Mouse (Mus musculus) forebrain, embryonic 13.5 days (tissue): ENCODE data around the gene Ppara. TPM values are rescaled to one million over a fixed set of nuclear protein-coding genes. Genes with fewer than 3 reads are reported as not detected.

ENCODE experiments used
- ATAC-seq: fragments of 200-750 bp; cut with Nextera tagmentation; 2 replicates; pipeline ENCODE4 v1.8.0; 2017
- H3K27ac ChIP-seq: fragments of 300-500 bp; sonication (generic); 2 replicates; pipeline ENCODE4 v1.5.1; 2015; ENCODE audit warnings: inconsistent platforms, mild to moderate bottlenecking, moderate library complexity
- H3K27me3 ChIP-seq: fragments of 300-500 bp; sonication (generic); 2 replicates; pipeline ENCODE4 v1.6.1; 2015; ENCODE audit warnings: mild to moderate bottlenecking, inconsistent platforms
- H3K36me3 ChIP-seq: fragments of 300-500 bp; sonication (generic); 2 replicates; pipeline ENCODE4 v1.6.1; 2015; ENCODE audit warnings: mild to moderate bottlenecking, inconsistent platforms; ENCODE audit not compliant: poor library complexity, severe bottlenecking
- H3K4me1 ChIP-seq: fragments of 300-500 bp; sonication (generic); 2 replicates; pipeline ENCODE4 v1.6.1; 2015; ENCODE audit warnings: inconsistent platforms
- H3K4me2 ChIP-seq: fragments of 300-500 bp; sonication (generic); 2 replicates; pipeline ENCODE4 v1.6.1; 2015; ENCODE audit warnings: inconsistent platforms, mild to moderate bottlenecking, moderate library complexity
- H3K4me3 ChIP-seq: fragments of 300-500 bp; sonication (generic); 2 replicates; pipeline ENCODE4 v1.5.1; 2015; ENCODE audit warnings: mild to moderate bottlenecking, inconsistent platforms
- H3K9ac ChIP-seq: fragments of 300-500 bp; sonication (generic); 2 replicates; pipeline ENCODE4 v1.6.1; 2015; ENCODE audit warnings: mild to moderate bottlenecking, inconsistent platforms
- H3K9me3 ChIP-seq: fragments of 300-500 bp; sonication (generic); replicated peaks from 2 replicates; pipeline ENCODE4 v1.6.1; 2016; ENCODE audit warnings: inconsistent platforms
- WGBS: fragments of 180-500 bp; shearing (Covaris S2); methylation state at CpG from one replicate; pipeline ENCODE4 v1.1.7; 2015; 5-methylcytosine and 5-hydroxymethylcytosine counted together
- polyA plus RNA-seq: library from polyadenylated mRNA; unstranded; fragments of >200 nt; fragmentation: Nextera tagmentation; extraction: Ambion mirVana; gene quantifications from 2 replicates; pipeline ENCODE4 v1.2.1, GENCODE M21; 2015

Ppara gene
- polyA plus RNA-seq, 1 experiment from 2014 or later: 0.63 TPM

DNA sequence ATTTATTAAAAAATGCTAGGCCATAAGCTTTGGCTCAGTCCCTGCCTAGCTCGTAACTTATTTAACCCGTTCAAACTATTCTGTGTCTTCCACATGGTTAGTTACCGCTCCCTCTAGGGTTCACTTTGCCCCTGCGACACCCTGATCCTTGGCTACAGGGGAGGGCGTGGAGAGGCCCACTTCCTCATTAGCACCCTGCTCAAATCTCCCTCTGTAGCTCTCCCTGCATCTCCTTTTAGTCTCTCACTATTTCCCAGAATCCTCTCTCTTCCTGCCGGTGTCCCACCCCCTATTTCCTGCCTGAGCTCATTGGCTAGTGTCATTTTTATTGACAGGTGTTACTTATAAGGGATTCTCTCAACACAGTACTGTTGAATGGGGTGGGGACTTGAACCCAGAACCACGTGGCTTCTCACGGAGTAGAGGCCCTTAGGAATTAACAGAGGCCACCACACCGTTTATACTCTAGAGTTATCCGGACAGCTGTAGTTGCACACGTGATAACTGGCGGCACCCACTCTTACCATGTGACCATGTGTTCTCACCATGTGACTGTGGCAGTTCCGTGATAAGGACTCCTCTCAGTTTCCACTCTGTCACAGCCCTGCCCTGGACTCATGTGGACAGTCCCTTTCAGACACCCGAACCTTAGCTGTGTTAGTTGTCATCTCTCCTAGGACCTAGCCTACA, 36.3 kb upstream of the Ppara start:
- no peaks in the 10 kb centered on the region for H3K27me3 ChIP-seq
- no peak for ATAC-seq
- no peaks in the 10 kb centered on the region for H3K9me3 ChIP-seq
- no peak overlapping the region for H3K4me3 ChIP-seq
- H3K36me3 ChIP-seq: peaks cover 98% of the 10 kb centered on the region
- WGBS: 89% methylated on average over 14 of the region's 14 CpGs
- no peak overlapping the region for H3K4me2 ChIP-seq
- H3K27ac ChIP-seq: no peak overlapping the region
- H3K9ac ChIP-seq: no peak overlapping the region
- H3K4me1 ChIP-seq: peaks cover 30% of the 10 kb centered on the region

GRCm38 (mm10) chr15:85699452-85699851, 35.3 kb upstream of the Ppara start:
- H3K27me3 ChIP-seq: no peaks in the 10 kb centered on the region
- peaks cover 30% of the 10 kb centered on the region for H3K4me1 ChIP-seq
- H3K36me3 ChIP-seq: peaks cover 98% of the 10 kb centered on the region
- H3K9me3 ChIP-seq: no peaks in the 10 kb centered on the region
- H3K4me3 ChIP-seq: no peak overlapping the region
- H3K4me2 ChIP-seq: no peak overlapping the region
- H3K27ac ChIP-seq: no peak overlapping the region; the same call in 1 of the 2 replicates
- WGBS: 90% methylated on average over 5 of the region's 5 CpGs
- no peak overlapping the region for H3K9ac ChIP-seq
- ATAC-seq: no peak

DNA sequence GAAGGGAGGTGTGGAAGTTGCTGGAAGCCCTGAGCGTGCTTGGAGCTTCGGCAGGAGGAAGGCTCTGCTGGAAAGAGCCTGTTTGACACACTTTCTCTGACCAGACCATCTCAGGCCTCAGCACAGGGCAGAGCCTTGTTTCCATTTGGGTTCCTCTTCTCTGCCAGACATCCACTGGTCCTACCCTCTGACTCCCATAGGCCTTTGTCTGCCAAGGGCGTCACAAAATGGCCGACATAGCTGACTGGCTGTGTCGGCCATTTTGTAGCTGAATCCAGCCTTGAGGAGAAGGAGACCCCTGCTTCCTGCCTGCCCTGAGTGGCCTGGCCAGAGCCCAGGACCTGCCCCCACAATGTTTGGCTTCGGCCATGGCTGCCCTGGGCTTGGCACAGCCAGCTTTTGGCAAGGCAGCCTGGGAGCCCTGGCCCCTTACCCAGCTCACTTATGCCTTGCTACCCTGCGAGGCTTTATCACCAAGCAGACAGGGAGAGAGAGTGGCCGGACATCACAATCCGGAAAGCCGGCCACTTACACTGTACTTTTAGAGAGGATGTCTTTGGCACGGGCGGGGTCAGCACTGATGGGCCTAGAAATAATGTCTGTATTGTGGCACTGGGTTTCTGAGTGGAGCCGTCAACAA, 34.8 kb upstream of the Ppara start:
- ATAC-seq: no peak
- Histone ChIP-seq H3K4me3 (no peak overlapping the region), H3K27ac (peak overlapping the region; percentile 48; the same call in 1 of the 2 replicates), H3K9me3 (no peaks in the 10 kb centered on the region), H3K9ac (no peak overlapping the region), H3K4me2 (no peak overlapping the region), H3K36me3 (peaks cover 98% of the 10 kb centered on the region), H3K4me1 (peaks cover 30% of the 10 kb centered on the region), H3K27me3 (no peaks in the 10 kb centered on the region)
- 94% methylated on average over 13 of the region's 13 CpGs for WGBS

GRCm38 (mm10) chr15:85700716-85701115, 34.1 kb upstream of the Ppara start:
- Histone ChIP-seq H3K4me2 (no peak overlapping the region), H3K36me3 (peaks cover 98% of the 10 kb centered on the region), H3K27me3 (no peaks in the 10 kb centered on the region), H3K4me1 (peaks cover 30% of the 10 kb centered on the region), H3K9me3 (no peaks in the 10 kb centered on the region), H3K4me3 (no peak overlapping the region), H3K9ac (no peak overlapping the region), H3K27ac (peak overlapping the region; percentile 48)
- ATAC-seq: no peak
- WGBS: 87% methylated on average over 9 of the region's 9 CpGs

DNA sequence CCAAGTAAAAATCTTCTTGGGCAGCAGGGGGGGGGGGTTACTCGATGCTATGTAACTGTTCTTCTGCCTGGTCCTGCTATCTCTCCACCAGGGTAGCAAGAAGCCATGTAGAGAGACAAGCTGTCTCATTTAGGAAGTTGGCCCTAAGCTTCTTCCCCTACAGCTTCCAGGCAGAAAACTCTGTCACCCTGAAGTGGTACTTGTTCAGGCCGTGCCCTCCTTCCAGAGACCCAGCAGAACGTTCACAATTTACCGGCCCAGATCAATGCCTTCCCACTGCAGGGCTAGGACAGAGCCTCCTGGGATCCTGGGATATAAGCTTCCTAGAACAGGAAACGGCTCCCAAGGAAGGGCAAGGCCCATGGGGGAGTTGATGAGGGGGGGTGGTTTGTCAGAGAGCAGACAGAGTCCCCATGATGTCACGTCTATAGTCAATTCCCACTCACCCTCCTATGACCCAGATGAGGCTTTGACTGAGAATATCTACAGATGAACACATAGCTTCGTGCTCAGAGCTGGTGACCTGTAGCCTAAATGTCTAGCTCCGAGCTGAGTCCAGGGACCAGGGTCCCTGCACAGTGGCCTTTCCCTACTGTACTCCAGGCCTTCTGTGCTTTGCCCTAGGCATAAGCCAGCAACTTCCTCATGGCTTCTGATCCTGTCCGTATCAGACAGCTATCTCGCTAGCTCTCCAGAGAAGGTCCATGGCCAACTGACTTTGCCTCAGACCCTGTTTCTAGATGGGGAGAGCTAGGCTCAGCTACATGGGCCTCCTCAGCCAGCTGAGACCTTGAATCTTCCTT, 33.5 kb upstream of the Ppara start:
- no peaks in the 10 kb centered on the region for H3K9me3 ChIP-seq
- no peak for ATAC-seq
- 88% methylated on average over 10 of the region's 10 CpGs for WGBS
- peak overlapping the region; percentile 64 for H3K27ac ChIP-seq
- no peak overlapping the region for H3K4me2 ChIP-seq
- peaks cover 98% of the 10 kb centered on the region for H3K36me3 ChIP-seq
- H3K9ac ChIP-seq: no peak overlapping the region
- no peak overlapping the region for H3K4me3 ChIP-seq
- no peaks in the 10 kb centered on the region for H3K27me3 ChIP-seq
- peaks cover 30% of the 10 kb centered on the region for H3K4me1 ChIP-seq

- Histone ChIP-seq H3K4me3 (no peak overlapping the region), H3K27me3 (no peaks in the 10 kb centered on the region), H3K4me2 (no peak overlapping the region), H3K36me3 (peaks cover 98% of the 10 kb centered on the region), H3K4me1 (peaks cover 30% of the 10 kb centered on the region), H3K9ac (peak overlapping the region; percentile 5; the same call in 1 of the 2 replicates), H3K9me3 (no peaks in the 10 kb centered on the region), H3K27ac (peak overlapping the region; percentile 64)
- WGBS: 62% methylated on average over 13 of the region's 13 CpGs
- ATAC-seq: peak; percentile 62
These were observed 32.3 kb upstream of the Ppara start for GRCm38 (mm10) chr15:85702411-85702951.

DNA sequence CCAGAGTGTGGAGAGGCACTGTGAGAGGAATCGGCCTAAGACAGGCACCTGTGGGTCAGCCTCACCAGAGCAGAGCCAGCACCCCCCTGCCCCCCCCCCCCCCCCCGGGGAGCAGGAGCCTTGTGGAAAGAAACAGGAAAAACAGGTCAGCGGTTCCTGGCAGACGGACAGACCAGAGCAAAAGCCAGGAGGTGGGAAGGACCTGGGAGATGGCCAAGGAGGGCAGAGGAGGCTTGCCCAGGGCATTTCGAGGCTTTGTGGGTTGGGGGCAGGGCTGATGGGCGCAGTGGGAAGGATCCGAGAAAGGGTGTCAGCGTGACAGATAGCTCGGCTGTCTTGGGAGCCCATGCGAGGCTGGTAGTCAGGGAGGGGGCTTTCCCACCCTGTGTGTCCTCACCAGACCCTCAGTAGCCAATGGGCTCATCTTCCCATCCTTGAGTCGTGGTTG, 31.6 kb upstream of the Ppara start:
- peaks cover 95% of the 10 kb centered on the region for H3K36me3 ChIP-seq
- peak overlapping the region; percentile 64; the same call in 1 of the 2 replicates for H3K27ac ChIP-seq
- no peak overlapping the region for H3K9ac ChIP-seq
- 67% methylated on average over 11 of the region's 11 CpGs for WGBS
- H3K4me1 ChIP-seq: peaks cover 30% of the 10 kb centered on the region
- H3K4me3 ChIP-seq: no peak overlapping the region
- no peak for ATAC-seq
- no peak overlapping the region for H3K4me2 ChIP-seq
- H3K9me3 ChIP-seq: no peaks in the 10 kb centered on the region
- no peaks in the 10 kb centered on the region for H3K27me3 ChIP-seq

GRCm38 (mm10) chr15:85703858-85704257, 30.9 kb upstream of the Ppara start:
- H3K4me3 ChIP-seq: no peak overlapping the region
- no peaks in the 10 kb centered on the region for H3K9me3 ChIP-seq
- H3K27ac ChIP-seq: no peak overlapping the region; the same call in 1 of the 2 replicates
- no peaks in the 10 kb centered on the region for H3K27me3 ChIP-seq
- 89% methylated on average over 4 of the region's 4 CpGs for WGBS
- ATAC-seq: no peak
- no peak overlapping the region for H3K4me2 ChIP-seq
- peaks cover 89% of the 10 kb centered on the region for H3K36me3 ChIP-seq
- H3K9ac ChIP-seq: no peak overlapping the region
- H3K4me1 ChIP-seq: peaks cover 30% of the 10 kb centered on the region

DNA sequence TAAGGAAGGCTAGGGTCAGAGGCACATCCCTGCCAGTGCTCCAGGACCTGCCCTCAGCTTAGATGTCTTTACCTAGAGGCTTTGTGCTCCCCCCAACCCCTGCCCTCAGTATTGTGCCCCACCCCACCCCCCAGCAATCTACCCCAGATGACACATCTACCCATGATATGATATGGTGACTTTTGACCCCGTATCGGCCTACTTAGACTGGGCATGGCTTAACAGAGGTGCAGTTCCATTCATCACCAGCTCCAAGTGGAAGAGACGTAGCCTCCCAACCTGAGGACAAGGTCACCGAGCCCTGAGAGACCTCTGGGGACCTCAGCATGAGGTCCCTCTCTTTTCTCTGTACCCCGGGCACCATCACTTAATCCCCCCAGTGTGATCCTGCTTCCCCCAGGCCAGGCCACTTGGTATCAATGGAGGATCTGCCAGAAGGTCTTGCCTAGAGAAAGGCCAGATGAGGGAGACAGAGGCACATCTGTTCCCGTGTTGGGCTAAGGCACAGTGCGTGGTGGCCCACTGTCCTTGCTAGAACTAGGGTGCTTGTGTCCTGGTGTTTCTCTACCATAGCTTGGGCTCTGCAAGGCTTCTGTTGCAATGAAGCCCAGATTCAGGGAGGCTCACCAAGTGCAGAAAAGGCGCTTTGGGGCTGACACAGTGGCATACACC, 30.3 kb upstream of the Ppara start:
- Histone ChIP-seq H3K9ac (no peak overlapping the region), H3K27ac (no peak overlapping the region), H3K4me1 (peaks cover 34% of the 10 kb centered on the region), H3K4me2 (no peak overlapping the region), H3K9me3 (no peaks in the 10 kb centered on the region), H3K27me3 (no peaks in the 10 kb centered on the region), H3K4me3 (no peak overlapping the region), H3K36me3 (peaks cover 82% of the 10 kb centered on the region)
- WGBS: 78% methylated on average over 8 of the region's 8 CpGs
- no peak for ATAC-seq

- no peak overlapping the region for H3K27ac ChIP-seq
These were observed 29.7 kb upstream of the Ppara start for GRCm38 (mm10) chr15:85705013-85705528.

DNA sequence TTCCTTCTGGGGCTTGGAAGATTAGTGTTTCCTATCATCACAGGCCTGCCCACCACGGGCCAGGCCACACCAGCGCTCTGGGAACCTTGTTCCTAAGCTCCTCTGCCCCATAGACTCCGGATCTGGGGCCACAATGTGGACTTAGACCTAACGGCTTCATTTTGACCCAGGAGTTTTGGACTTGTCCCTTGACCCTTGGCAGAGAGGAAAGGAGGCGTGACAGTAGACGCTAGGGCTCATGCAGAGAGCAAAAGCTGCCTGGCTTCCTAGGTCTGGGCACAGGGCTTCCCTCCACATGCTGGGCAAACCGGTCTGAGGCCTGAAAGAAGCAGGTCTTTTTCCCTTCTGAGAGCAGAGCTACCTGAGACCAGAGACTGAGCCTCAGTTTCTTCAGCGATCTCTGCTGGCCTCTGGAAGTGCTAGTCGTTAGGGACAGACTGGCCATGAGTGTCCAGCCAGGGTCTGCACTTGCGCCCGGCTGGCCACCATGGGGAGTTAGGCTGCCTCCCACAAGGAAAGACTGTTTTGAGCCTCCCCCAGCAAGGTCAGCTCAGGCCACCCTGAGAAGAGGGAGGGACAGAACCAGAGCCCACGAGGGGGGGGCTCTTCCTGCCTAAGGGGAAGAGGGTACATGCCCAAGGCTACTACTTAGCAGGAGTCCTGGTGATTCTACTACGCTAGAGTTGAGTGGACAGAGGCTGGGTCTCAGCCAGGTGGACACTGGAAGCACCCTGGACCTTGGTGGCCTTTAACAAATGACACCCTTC, 29.0 kb upstream of the Ppara start:
- Histone ChIP-seq H3K4me2 (no peak overlapping the region), H3K9me3 (no peaks in the 10 kb centered on the region), H3K27ac (no peak overlapping the region), H3K4me3 (no peak overlapping the region), H3K27me3 (no peaks in the 10 kb centered on the region), H3K36me3 (peaks cover 70% of the 10 kb centered on the region), H3K4me1 (peaks cover 32% of the 10 kb centered on the region), H3K9ac (no peak overlapping the region)
- ATAC-seq: no peak
- 77% methylated on average over 13 of the region's 13 CpGs for WGBS

More at GRCm38 (mm10) chr15:85705013-85705528, 29.7 kb upstream of the Ppara start:
- Histone ChIP-seq H3K4me2 (no peak overlapping the region), H3K27me3 (no peaks in the 10 kb centered on the region), H3K9me3 (no peaks in the 10 kb centered on the region), H3K4me3 (no peak overlapping the region), H3K36me3 (peaks cover 76% of the 10 kb centered on the region), H3K4me1 (peaks cover 36% of the 10 kb centered on the region), H3K9ac (no peak overlapping the region)
- ATAC-seq: no peak
- WGBS: 90% methylated on average over 9 of the region's 9 CpGs
